Mouse (Mus musculus): ENCODE data around the gene Arrdc1. TPM values are rescaled to one million over a fixed set of nuclear protein-coding genes. Genes with fewer than 3 reads are reported as not detected.

Arrdc1 gene
- polyA plus RNA-seq, 1 experiment: 315 TPM

GRCm38 (mm10) chr2:24942092-24942491, 7.0 kb upstream of the Arrdc1 start:
- H3K27ac ChIP-seq (ENCODE audit: control insufficient read depth, insufficient read depth, low read length): no peak overlapping the region
- TF ChIP-seq POLR2A (IDR thresholded peaks at IDR 0.05; ENCODE audit: control insufficient read depth, extremely low read depth, insufficient read depth, low read length, poor library complexity): no peak
- no peak for TF ChIP-seq CTCF (IDR thresholded peaks at IDR 0.05; ENCODE audit: borderline replicate concordance, control insufficient read depth, extremely low read depth, insufficient read depth, low read length, poor library complexity)
- DNase-seq: no peak
- H3K27me3 ChIP-seq (ENCODE audit: control insufficient read depth, insufficient read depth, low read length): no peaks in the 10 kb centered on the region
- 91% methylated on average over 4 of the region's 4 CpGs for WGBS
- no peak overlapping the region for H3K4me3 ChIP-seq (ENCODE audit: control insufficient read depth, insufficient read depth, low read length)
- no peaks in the 10 kb centered on the region for H3K4me1 ChIP-seq (replicated peaks; ENCODE audit: control insufficient read depth, insufficient read depth, low read length)
- H3K36me3 ChIP-seq (ENCODE audit: control insufficient read depth, insufficient read depth, low read length): no peaks in the 10 kb centered on the region

GRCm38 (mm10) chr2:24934441-24934963, 550 bp downstream of the Arrdc1 start:
- Histone ChIP-seq H3K4me3 (ENCODE audit: control insufficient read depth, insufficient read depth, low read length) (peak overlapping the region; percentile 64), H3K4me1 (replicated peaks; ENCODE audit: control insufficient read depth, insufficient read depth, low read length) (peaks cover 12% of the 10 kb centered on the region), H3K27ac (ENCODE audit: control insufficient read depth, insufficient read depth, low read length) (peak overlapping the region; percentile 13), H3K36me3 (ENCODE audit: control insufficient read depth, insufficient read depth, low read length) (no peaks in the 10 kb centered on the region), H3K27me3 (ENCODE audit: control insufficient read depth, insufficient read depth, low read length) (no peaks in the 10 kb centered on the region)
- 3% methylated on average over 19 of the region's 19 CpGs for WGBS
- TF ChIP-seq CTCF (IDR thresholded peaks at IDR 0.05; ENCODE audit: borderline replicate concordance, control insufficient read depth, extremely low read depth, insufficient read depth, low read length, poor library complexity) (no peak), POLR2A (IDR thresholded peaks at IDR 0.05; ENCODE audit: control insufficient read depth, extremely low read depth, insufficient read depth, low read length, poor library complexity) (no peak)
- no peak for DNase-seq

- Histone ChIP-seq H3K36me3 (ENCODE audit: control insufficient read depth, insufficient read depth, low read length) (peaks cover 9% of the 10 kb centered on the region; the same call in 1 of the 2 replicates), H3K4me3 (ENCODE audit: control insufficient read depth, insufficient read depth, low read length) (no peak overlapping the region), H3K27me3 (ENCODE audit: control insufficient read depth, insufficient read depth, low read length) (no peaks in the 10 kb centered on the region), H3K27ac (ENCODE audit: control insufficient read depth, insufficient read depth, low read length) (no peak overlapping the region), H3K4me1 (replicated peaks; ENCODE audit: control insufficient read depth, insufficient read depth, low read length) (peaks cover 8% of the 10 kb centered on the region)
- TF ChIP-seq CTCF (IDR thresholded peaks at IDR 0.05; ENCODE audit: borderline replicate concordance, control insufficient read depth, extremely low read depth, insufficient read depth, low read length, poor library complexity): no peak
- no peak for TF ChIP-seq POLR2A (IDR thresholded peaks at IDR 0.05; ENCODE audit: control insufficient read depth, extremely low read depth, insufficient read depth, low read length, poor library complexity)
- DNase-seq: no peak
- WGBS: 97% methylated on average over 5 of the region's 5 CpGs
These were observed 5.5 kb downstream of the Arrdc1 start for GRCm38 (mm10) chr2:24929593-24929992.

GRCm38 (mm10) chr2:24929119-24929518, 5.9 kb downstream of the Arrdc1 start:
- no peak for DNase-seq
- H3K4me3 ChIP-seq (ENCODE audit: control insufficient read depth, insufficient read depth, low read length): no peak overlapping the region
- no peak overlapping the region for H3K27ac ChIP-seq (ENCODE audit: control insufficient read depth, insufficient read depth, low read length)
- H3K36me3 ChIP-seq (ENCODE audit: control insufficient read depth, insufficient read depth, low read length): peaks cover 9% of the 10 kb centered on the region; the same call in 1 of the 2 replicates
- H3K4me1 ChIP-seq (replicated peaks; ENCODE audit: control insufficient read depth, insufficient read depth, low read length): peaks cover 4% of the 10 kb centered on the region
- no peak for TF ChIP-seq POLR2A (IDR thresholded peaks at IDR 0.05; ENCODE audit: control insufficient read depth, extremely low read depth, insufficient read depth, low read length, poor library complexity)
- TF ChIP-seq CTCF (IDR thresholded peaks at IDR 0.05; ENCODE audit: borderline replicate concordance, control insufficient read depth, extremely low read depth, insufficient read depth, low read length, poor library complexity): no peak
- H3K27me3 ChIP-seq (ENCODE audit: control insufficient read depth, insufficient read depth, low read length): no peaks in the 10 kb centered on the region
- 89% methylated on average over 2 of the region's 2 CpGs for WGBS

- Histone ChIP-seq H3K4me1 (replicated peaks; ENCODE audit: control insufficient read depth, insufficient read depth, low read length) (no peaks in the 10 kb centered on the region), H3K4me3 (ENCODE audit: control insufficient read depth, insufficient read depth, low read length) (no peak overlapping the region)
- DNase-seq: no peak
These were observed 7.1 kb downstream of the Arrdc1 start for GRCm38 (mm10) chr2:24927810-24928479.

GRCm38 (mm10) chr2:24926965-24927358, 8.1 kb downstream of the Arrdc1 start:
- Histone ChIP-seq H3K36me3 (ENCODE audit: control insufficient read depth, insufficient read depth, low read length) (peaks cover 9% of the 10 kb centered on the region; the same call in 1 of the 2 replicates), H3K4me1 (replicated peaks; ENCODE audit: control insufficient read depth, insufficient read depth, low read length) (no peaks in the 10 kb centered on the region), H3K27ac (ENCODE audit: control insufficient read depth, insufficient read depth, low read length) (no peak overlapping the region), H3K4me3 (ENCODE audit: control insufficient read depth, insufficient read depth, low read length) (no peak overlapping the region), H3K27me3 (ENCODE audit: control insufficient read depth, insufficient read depth, low read length) (no peaks in the 10 kb centered on the region)
- DNase-seq: no peak
- TF ChIP-seq POLR2A (IDR thresholded peaks at IDR 0.05; ENCODE audit: control insufficient read depth, extremely low read depth, insufficient read depth, low read length, poor library complexity) (no peak), CTCF (IDR thresholded peaks at IDR 0.05; ENCODE audit: borderline replicate concordance, control insufficient read depth, extremely low read depth, insufficient read depth, low read length, poor library complexity) (no peak)
- WGBS: 57% methylated on average over 7 of the region's 7 CpGs

More at GRCm38 (mm10) chr2:24927810-24928479, 7.1 kb downstream of the Arrdc1 start:
- WGBS: 95% methylated on average over 4 of the region's 4 CpGs
- Histone ChIP-seq H3K36me3 (ENCODE audit: control insufficient read depth, insufficient read depth, low read length) (peaks cover 9% of the 10 kb centered on the region; the same call in 1 of the 2 replicates), H3K27me3 (ENCODE audit: control insufficient read depth, insufficient read depth, low read length) (no peaks in the 10 kb centered on the region), H3K27ac (ENCODE audit: control insufficient read depth, insufficient read depth, low read length) (no peak overlapping the region)
- TF ChIP-seq CTCF (IDR thresholded peaks at IDR 0.05; ENCODE audit: borderline replicate concordance, control insufficient read depth, extremely low read depth, insufficient read depth, low read length, poor library complexity) (no peak), POLR2A (IDR thresholded peaks at IDR 0.05; ENCODE audit: control insufficient read depth, extremely low read depth, insufficient read depth, low read length, poor library complexity) (no peak)

All from thymus, adult 2 months (tissue).